Mouse (Mus musculus): ENCODE measurements around the gene Tnfrsf26. TPM values are rescaled to one million over a fixed set of nuclear protein-coding genes. Genes with fewer than 3 reads are reported as not detected.

Tnfrsf26 gene
- polyA plus RNA-seq, 1 experiment from 2014 or later = 0.35 TPM

GRCm38 (mm10) chr7:143625151-143625550, 3.4 kb downstream of the Tnfrsf26 start:
- Histone ChIP-seq H3K4me3 (replicated peaks) (no peak overlapping the region), H3K4me1 (replicated peaks) (no peaks in the 10 kb centered on the region), H3K4me2 (replicated peaks) (no peak overlapping the region), H3K36me3 (no peaks in the 10 kb centered on the region), H3K27me3 (replicated peaks) (no peaks in the 10 kb centered on the region), H3K9me3 (no peaks in the 10 kb centered on the region), H3K27ac (no peak overlapping the region), H3K9ac (no peak overlapping the region)
- 70% methylated on average over 5 of the region's 5 CpGs for WGBS
- no peak for ATAC-seq

- Histone ChIP-seq H3K4me3 (replicated peaks) (no peak overlapping the region), H3K36me3 (no peaks in the 10 kb centered on the region), H3K4me2 (replicated peaks) (no peak overlapping the region), H3K27me3 (replicated peaks) (no peaks in the 10 kb centered on the region), H3K27ac (no peak overlapping the region), H3K9me3 (no peaks in the 10 kb centered on the region), H3K4me1 (replicated peaks) (no peaks in the 10 kb centered on the region), H3K9ac (no peak overlapping the region)
- WGBS = 75% methylated on average over 3 of the region's 3 CpGs
- ATAC-seq = no peak
Measured at GRCm38 (mm10) chr7:143624561-143624960, 4.0 kb downstream of the Tnfrsf26 start.

GRCm38 (mm10) chr7:143620951-143621350, 7.6 kb downstream of the Tnfrsf26 start:
- H3K27me3 ChIP-seq (replicated peaks) = no peaks in the 10 kb centered on the region
- no peaks in the 10 kb centered on the region for H3K4me1 ChIP-seq (replicated peaks)
- H3K9me3 ChIP-seq = no peaks in the 10 kb centered on the region
- no peak overlapping the region for H3K9ac ChIP-seq
- ATAC-seq = no peak
- no peak overlapping the region for H3K4me3 ChIP-seq (replicated peaks)
- no peak overlapping the region for H3K4me2 ChIP-seq (replicated peaks)
- no peaks in the 10 kb centered on the region for H3K36me3 ChIP-seq
- 42% methylated on average over 1 of the region's 1 CpGs for WGBS
- no peak overlapping the region for H3K27ac ChIP-seq

- no peak overlapping the region for H3K27ac ChIP-seq
- no peaks in the 10 kb centered on the region for H3K4me1 ChIP-seq (replicated peaks)
- no peaks in the 10 kb centered on the region for H3K9me3 ChIP-seq
- 51% methylated on average over 9 of the region's 9 CpGs for WGBS
- H3K27me3 ChIP-seq (replicated peaks) = no peaks in the 10 kb centered on the region
- no peaks in the 10 kb centered on the region for H3K36me3 ChIP-seq
- no peak for ATAC-seq
- no peak overlapping the region for H3K4me2 ChIP-seq (replicated peaks)
- H3K9ac ChIP-seq = no peak overlapping the region
- no peak overlapping the region for H3K4me3 ChIP-seq (replicated peaks)
Measured at GRCm38 (mm10) chr7:143614404-143615135, 14.0 kb downstream of the Tnfrsf26 start.

GRCm38 (mm10) chr7:143612215-143612614, 16.3 kb downstream of the Tnfrsf26 start:
- Histone ChIP-seq H3K9ac (no peak overlapping the region), H3K36me3 (no peaks in the 10 kb centered on the region), H3K4me1 (replicated peaks) (no peaks in the 10 kb centered on the region), H3K4me2 (replicated peaks) (no peak overlapping the region), H3K4me3 (replicated peaks) (no peak overlapping the region), H3K9me3 (no peaks in the 10 kb centered on the region), H3K27ac (no peak overlapping the region), H3K27me3 (replicated peaks) (no peaks in the 10 kb centered on the region)
- ATAC-seq = no peak
- 61% methylated on average over 3 of the region's 3 CpGs for WGBS

- Histone ChIP-seq H3K36me3 (no peaks in the 10 kb centered on the region), H3K4me1 (replicated peaks) (no peaks in the 10 kb centered on the region), H3K9me3 (no peaks in the 10 kb centered on the region), H3K4me3 (replicated peaks) (no peak overlapping the region), H3K27ac (no peak overlapping the region), H3K27me3 (replicated peaks) (no peaks in the 10 kb centered on the region), H3K9ac (no peak overlapping the region), H3K4me2 (replicated peaks) (no peak overlapping the region)
- WGBS = 84% methylated on average over 3 of the region's 3 CpGs
- no peak for ATAC-seq
Measured at GRCm38 (mm10) chr7:143605321-143605720, 23.2 kb downstream of the Tnfrsf26 start.

- H3K9ac ChIP-seq = no peak overlapping the region
- 73% methylated on average over 2 of the region's 2 CpGs for WGBS
- no peak for ATAC-seq
Measured at GRCm38 (mm10) chr7:143604889-143605288, 23.6 kb downstream of the Tnfrsf26 start.

GRCm38 (mm10) chr7:143601705-143602104, 26.8 kb downstream of the Tnfrsf26 start:
- H3K9me3 ChIP-seq = no peaks in the 10 kb centered on the region
- peaks cover 10% of the 10 kb centered on the region for H3K4me1 ChIP-seq (replicated peaks)
- no peak for ATAC-seq
- H3K27me3 ChIP-seq (replicated peaks) = no peaks in the 10 kb centered on the region
- H3K36me3 ChIP-seq = no peaks in the 10 kb centered on the region
- 79% methylated on average over 2 of the region's 2 CpGs for WGBS
- H3K4me3 ChIP-seq (replicated peaks) = no peak overlapping the region
- H3K4me2 ChIP-seq (replicated peaks) = no peak overlapping the region
- no peak overlapping the region for H3K27ac ChIP-seq
- no peak overlapping the region for H3K9ac ChIP-seq

More at GRCm38 (mm10) chr7:143604889-143605288, 23.6 kb downstream of the Tnfrsf26 start:
- Histone ChIP-seq H3K36me3 (no peaks in the 10 kb centered on the region), H3K27ac (no peak overlapping the region), H3K27me3 (replicated peaks) (no peaks in the 10 kb centered on the region), H3K4me2 (replicated peaks) (no peak overlapping the region), H3K4me1 (replicated peaks) (no peaks in the 10 kb centered on the region), H3K4me3 (replicated peaks) (no peak overlapping the region), H3K9me3 (no peaks in the 10 kb centered on the region)

GRCm38 (mm10) chr7:143600231-143600740, 28.2 kb downstream of the Tnfrsf26 start:
- 4% methylated on average over 15 of the region's 15 CpGs for WGBS
- peak overlapping the region; percentile 77 for H3K4me3 ChIP-seq (replicated peaks)
- no peak overlapping the region for H3K27ac ChIP-seq
- H3K9ac ChIP-seq = 0 out of 2 replicates have a peak overlapping the region, but pooled peaks have one; percentile 26
- peaks cover 15% of the 10 kb centered on the region for H3K4me1 ChIP-seq (replicated peaks)
- 0 out of 2 replicates have a peak, but pooled peaks cover 2% of the 10 kb centered on the region for H3K36me3 ChIP-seq
- H3K4me2 ChIP-seq (replicated peaks) = peak overlapping the region; percentile 82
- no peaks in the 10 kb centered on the region for H3K27me3 ChIP-seq (replicated peaks)
- no peaks in the 10 kb centered on the region for H3K9me3 ChIP-seq
- no peak for ATAC-seq

- Histone ChIP-seq H3K27ac (0 out of 2 replicates have a peak within 1 kb of the TSS, but pooled peaks have one; percentile 45), H3K36me3 (0 out of 2 replicates have a peak, but pooled peaks cover 2% of the 10 kb centered on the region), H3K4me3 (replicated peaks) (peak within 1 kb of the TSS; percentile 77), H3K9me3 (no peaks in the 10 kb centered on the region), H3K4me2 (replicated peaks) (peak within 1 kb of the TSS; percentile 82), H3K27me3 (replicated peaks) (no peaks in the 10 kb centered on the region), H3K9ac (peak within 1 kb of the TSS; percentile 77), H3K4me1 (replicated peaks) (peaks cover 20% of the 10 kb centered on the region)
- peak; percentile 99 for ATAC-seq
- WGBS = 2% methylated on average over 35 of the region's 35 CpGs
Measured at GRCm38 (mm10) chr7:143599428-143600230, 28.9 kb downstream of the Tnfrsf26 start, which contains the start of gene Cars. Gene Cars, minus strand, starts transcription at chr7:143600090.

- H3K36me3 ChIP-seq = peaks cover 7% of the 10 kb centered on the region
- 36% methylated on average over 5 of the region's 5 CpGs for WGBS
- peaks cover 22% of the 10 kb centered on the region for H3K4me1 ChIP-seq (replicated peaks)
- H3K4me2 ChIP-seq (replicated peaks) = no peak overlapping the region
- H3K9ac ChIP-seq = no peak overlapping the region
- ATAC-seq = peak; percentile 67
- H3K9me3 ChIP-seq = no peaks in the 10 kb centered on the region
- no peak overlapping the region for H3K4me3 ChIP-seq (replicated peaks)
- no peak overlapping the region for H3K27ac ChIP-seq
- H3K27me3 ChIP-seq (replicated peaks) = no peaks in the 10 kb centered on the region
Measured at GRCm38 (mm10) chr7:143594865-143595264, 33.7 kb downstream of the Tnfrsf26 start.

- H3K4me2 ChIP-seq (replicated peaks) = no peak overlapping the region
- no peaks in the 10 kb centered on the region for H3K9me3 ChIP-seq
- H3K27ac ChIP-seq = no peak overlapping the region
- ATAC-seq = no peak
- WGBS = 91% methylated on average over 10 of the region's 10 CpGs
- no peak overlapping the region for H3K9ac ChIP-seq
- H3K27me3 ChIP-seq (replicated peaks) = no peaks in the 10 kb centered on the region
- no peak overlapping the region for H3K4me3 ChIP-seq (replicated peaks)
- H3K4me1 ChIP-seq (replicated peaks) = peaks cover 12% of the 10 kb centered on the region
- peaks cover 11% of the 10 kb centered on the region for H3K36me3 ChIP-seq
Measured at GRCm38 (mm10) chr7:143592255-143592654, 36.3 kb downstream of the Tnfrsf26 start.

Data from intestine, embryonic 15.5 days (tissue).